Mouse (Mus musculus): ENCODE data around the gene Ddb2.
"Not testable (repeated sequence)": the region's sequence is repeated elsewhere in the genome, so short reads cannot be mapped to it uniquely, and the experiment has no call there.

The Ddb2 gene

DNA sequence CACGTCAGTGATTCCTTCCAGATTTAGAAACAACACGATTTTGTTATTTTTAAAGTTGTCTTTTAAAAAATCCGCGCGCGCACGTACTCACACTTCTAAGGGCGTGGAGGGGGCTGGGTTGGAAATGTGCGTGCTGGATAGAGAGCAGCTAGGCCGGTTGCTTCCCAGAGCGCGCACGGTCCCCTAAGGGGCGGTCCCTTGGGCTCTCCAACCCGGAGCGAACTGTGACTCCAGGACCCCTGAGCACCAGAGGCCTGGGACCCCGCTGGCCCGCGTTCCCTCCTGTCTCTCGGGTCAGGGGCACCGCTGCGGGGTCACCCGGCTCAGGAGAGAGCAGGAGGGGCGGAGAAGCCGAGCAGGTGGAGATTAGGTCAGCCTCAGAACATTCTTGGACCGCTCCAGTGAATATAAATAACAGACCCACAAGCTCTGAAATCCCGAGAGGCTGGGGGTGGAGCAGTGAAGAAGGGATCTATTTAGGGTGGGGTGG lies 18.9 kb upstream of the Ddb2 start, which contains the start of gene Pacsin3:
Gene Pacsin3 (plus strand): TSS at position 294 of the 490 bp plus-strand sequence.
- peak; percentile 75 for DNase-seq (ENCODE audit: low read depth, low spot score)

DNA sequence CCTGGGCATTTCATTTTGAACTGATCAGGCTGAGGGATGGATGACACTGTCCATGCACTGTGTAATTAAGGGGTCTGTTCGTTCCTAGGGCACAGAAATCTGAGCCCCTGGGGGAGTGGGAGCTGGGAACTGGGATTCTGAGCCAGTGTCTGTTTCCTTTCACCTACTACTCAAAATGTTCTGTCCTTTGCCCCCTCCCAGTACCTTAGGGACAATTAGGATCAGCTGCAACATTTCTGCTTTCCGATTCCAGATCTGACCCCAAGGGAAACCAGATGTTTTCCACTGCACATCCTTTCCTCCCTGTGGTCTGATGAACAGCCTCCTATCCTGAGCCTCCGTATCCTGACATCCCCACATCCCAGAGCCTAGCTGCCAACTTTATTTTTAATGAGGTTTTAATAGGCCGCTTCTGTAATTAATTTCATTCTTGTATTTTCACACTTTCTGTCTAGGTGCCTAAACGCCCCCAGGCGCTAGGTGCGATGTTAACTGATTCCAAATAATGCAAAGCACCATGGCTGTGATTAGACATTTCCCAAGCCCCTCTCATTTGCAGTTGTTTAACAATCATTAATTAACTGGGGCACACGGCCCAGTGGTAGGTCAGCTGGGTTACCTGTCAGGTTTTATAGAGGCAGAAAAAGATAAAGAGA lies 18.1 kb upstream of the Ddb2 start:
- DNase-seq (ENCODE audit: low read depth, low spot score): no peak

DNA sequence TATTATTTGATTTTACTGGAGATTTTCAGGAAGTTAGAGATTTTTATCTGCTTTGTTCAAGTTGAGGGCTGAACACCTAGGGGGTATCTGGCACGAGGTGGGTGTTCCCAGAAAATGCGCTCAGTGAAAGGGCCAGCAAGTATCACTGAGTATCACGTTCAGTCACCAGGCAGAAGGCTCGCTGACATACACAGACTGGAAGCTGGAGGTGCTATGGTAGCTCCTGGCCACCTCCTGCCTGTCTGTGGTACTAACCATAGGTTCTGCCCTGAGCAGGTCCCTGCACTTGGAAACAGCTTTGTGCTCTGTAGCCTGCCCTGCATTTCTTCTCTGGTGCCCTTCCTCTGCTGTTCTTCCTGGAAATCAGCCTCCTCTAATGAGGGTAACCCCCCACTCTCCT lies 15.7 kb upstream of the Ddb2 start:
- no peak for DNase-seq (ENCODE audit: low read depth, low spot score)

DNA sequence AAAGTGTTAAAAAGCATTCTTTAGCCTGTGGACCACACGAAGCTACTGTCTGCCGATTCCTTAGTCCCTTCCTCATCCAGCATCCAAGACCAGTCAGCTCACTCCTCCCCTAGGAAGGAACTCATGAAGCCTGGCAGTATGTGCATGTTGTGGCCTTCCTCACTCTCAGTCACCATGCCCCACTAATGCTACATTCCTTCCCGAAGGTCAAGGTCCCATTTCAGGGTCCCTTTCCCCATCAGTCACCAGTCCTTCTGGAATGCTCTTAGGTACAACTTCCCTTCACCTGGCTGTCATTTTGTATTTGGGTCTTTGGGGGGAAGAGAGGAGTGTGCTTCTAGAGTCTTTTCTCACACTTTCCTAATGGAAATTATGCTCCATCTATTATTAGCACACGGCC lies 15.2 kb upstream of the Ddb2 start:
- DNase-seq (ENCODE audit: low read depth, low spot score): no peak

DNA sequence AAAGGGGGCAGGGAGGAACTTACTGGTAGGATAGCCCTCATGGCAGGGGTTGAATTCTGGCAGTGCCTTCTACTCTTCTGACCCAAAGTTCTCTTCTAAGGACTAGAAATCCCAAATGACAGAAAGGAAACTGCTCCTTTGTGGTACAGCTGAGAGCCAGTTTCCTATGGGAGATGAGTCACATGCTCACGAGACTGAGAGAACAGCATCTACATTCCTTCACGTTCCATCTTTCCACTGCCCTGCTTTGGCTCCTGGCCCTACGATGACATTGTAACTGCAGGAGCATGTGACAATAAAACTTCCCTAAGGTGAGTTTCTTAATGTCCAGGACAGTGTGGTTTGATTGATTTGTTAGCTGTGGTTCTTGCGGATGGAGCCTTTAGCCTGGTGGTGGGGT lies 11.6 kb upstream of the Ddb2 start:
- DNase-seq (ENCODE audit: low read depth, low spot score): no peak

DNA sequence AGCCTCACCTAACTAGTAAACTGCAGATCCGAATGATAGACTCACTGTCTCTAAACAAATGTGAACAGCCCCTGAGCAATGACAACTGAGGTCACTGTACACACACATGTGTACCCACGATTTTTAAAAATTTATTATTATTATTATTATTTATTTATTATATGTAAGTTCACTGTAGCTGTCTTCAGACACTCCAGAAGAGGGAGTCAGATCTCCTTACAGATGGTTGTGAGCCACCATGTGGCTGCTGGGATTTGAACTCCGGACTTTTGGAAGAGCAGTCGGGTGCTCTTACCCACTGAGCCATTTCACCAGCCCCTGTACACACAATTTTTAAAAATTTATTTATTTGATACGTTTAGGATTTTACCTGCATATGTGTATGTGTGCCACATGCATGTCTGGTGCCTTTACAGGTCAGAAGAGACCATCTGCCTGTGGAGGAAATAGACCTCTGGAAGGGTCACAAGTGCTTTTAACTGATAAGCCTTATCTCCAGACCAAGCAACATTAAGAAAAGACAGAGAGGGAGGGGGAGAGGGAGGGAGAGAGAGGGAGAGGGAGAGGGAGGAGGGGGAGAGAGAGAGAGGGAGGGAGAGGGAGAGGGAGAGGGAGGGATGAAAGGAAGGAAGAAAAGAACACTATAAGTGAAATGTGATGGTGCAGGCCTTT lies 7.9 kb upstream of the Ddb2 start:
- no peak for DNase-seq (ENCODE audit: low read depth, low spot score)

DNA sequence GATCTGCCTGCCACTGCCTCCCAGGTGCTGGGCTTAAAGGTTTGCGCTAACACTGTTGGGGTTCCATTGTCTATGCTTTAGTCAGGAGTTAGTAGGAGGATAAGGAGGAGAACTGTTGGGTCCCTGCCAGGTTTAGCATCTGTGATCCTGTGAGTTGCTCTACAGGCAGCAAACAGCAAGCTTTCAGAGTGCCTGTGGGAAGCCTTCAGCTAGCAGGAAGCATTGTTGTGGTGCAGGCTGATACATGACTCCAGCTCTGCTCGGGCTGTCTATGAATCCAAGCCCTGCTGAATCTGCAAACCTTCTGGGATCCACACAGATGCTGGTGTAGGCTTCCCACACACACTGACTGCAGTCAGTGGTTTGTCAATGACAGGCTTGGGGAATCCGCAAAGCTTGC lies 6.6 kb upstream of the Ddb2 start:
- DNase-seq (ENCODE audit: low read depth, low spot score): no peak

DNA sequence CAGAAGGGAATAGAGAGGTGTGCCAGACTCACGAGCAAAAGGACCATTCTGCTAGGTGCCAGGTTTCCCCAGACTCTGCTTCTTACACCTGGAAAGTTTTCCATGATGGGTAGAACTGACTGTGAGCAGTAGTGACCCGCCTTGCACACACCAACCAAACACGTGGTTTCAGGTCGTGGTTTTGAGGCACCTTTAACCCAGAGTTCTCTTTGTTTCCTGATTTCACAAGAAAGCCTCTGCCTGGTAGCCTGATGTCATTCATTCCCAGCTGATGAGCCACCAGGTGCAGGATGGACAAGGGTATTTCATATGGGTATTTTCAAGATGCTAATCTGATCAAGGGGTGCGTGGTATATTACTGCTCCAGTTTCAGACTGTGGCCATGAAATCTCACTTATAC lies 5.8 kb upstream of the Ddb2 start:
- DNase-seq (ENCODE audit: low read depth, low spot score): no peak

DNA sequence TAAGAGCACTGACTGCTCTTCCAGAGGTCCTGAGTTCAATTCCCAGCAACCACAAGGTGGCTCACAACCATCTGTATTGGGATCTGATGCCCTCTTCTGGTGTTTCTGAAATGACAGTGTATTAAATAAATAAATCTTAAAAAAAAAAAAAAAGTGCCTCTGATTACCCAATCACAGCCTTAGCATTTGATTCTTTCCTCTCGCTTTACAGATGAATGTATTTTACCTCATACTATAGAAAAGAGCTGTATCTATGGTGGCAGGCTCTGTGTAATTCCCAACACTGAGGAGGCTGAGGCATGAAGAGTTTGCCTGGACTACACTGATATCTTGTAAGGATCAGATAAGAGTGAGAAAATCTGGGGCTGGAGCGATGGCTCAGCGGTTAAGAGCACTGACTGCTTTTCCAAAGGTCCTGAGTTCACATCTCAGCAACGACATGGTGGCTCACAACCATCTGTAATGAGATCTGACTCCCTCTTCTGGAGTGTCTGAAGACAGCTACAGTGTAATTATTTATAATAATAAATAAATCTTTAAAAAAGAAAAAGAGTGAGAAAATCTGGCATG lies 814 bp upstream of the Ddb2 start:
- DNase-seq (ENCODE audit: low read depth, low spot score): not testable (repeated sequence)

DNA sequence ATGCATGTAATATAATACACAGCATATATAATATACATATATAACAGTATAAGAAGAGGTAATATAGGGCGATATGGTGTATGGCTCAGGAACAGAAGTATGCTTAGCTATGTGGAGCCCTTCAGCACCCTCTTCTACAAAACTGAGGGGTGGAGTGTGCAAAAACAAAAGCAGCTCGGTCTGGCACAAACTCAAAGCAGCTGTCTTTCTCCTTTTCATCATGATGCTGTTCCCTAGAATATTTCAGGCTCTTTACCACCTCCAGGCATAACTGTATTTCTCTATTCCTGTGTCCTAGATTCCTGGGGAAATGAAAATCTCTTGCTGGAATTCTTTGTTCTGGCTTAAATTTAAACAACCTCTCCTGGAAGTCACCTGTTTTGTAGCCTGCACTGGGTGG lies 7.0 kb downstream of the Ddb2 start:
- no peak for DNase-seq (ENCODE audit: low read depth, low spot score)

DNA sequence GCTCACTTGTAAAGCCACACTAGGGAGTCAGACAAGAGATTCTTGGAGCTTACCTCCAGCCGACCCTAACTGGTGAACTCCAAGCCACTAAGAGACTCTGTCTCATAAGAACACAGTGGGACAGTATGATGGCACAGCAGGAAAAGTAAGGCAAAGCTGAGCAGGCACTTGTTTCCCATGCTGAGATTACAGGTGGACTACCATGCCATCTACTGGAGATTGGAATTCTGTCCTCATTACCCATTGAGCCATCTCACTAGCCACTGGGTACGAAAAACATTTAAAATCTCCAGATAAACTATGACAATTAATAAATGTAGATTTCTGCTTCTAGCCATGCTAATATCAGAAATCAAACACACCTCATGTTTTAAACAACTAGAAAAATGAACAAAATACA lies 13.2 kb downstream of the Ddb2 start:
- DNase-seq (ENCODE audit: low read depth, low spot score): no peak

DNA sequence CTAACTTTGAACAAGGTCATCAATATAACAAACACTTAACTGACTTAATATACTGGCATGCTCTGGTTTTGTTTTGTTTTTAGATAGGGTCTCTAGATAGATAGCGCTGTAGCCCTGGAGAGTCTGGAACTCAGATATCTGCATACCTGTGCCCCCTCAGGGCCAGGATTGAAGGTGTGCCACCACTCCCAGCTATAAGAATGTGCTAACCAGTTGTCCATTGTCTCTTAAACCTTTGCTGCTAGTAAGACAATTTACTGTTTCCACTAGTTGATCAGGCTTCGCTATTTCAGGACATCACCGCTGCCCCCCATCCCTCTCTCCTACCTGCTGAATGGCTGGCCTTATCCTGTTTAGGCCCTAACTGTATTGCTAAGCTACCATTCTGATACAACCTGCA lies 16.3 kb downstream of the Ddb2 start:
- no peak for DNase-seq (ENCODE audit: low read depth, low spot score)

DNA sequence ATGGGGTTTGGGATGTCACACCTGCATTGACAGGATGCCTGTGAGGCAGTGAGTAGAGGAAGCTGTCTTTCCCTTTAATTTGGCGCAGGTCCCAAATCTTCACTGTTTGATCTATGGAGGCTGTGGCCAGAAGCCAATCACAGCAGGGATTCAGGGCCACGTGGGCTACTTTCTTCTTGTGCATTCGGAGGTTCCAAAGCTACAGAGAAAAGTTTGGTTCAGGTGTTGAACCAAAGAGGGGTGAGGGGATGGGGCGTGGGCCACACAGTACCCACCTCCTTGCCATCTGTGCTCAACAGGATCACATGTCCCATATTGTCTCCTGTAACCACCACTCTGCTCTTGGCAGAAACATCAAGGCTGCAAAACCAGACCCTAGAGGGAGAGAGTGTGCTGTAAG lies 19.8 kb downstream of the Ddb2 start:
- no peak for DNase-seq (ENCODE audit: low read depth, low spot score)

DNA sequence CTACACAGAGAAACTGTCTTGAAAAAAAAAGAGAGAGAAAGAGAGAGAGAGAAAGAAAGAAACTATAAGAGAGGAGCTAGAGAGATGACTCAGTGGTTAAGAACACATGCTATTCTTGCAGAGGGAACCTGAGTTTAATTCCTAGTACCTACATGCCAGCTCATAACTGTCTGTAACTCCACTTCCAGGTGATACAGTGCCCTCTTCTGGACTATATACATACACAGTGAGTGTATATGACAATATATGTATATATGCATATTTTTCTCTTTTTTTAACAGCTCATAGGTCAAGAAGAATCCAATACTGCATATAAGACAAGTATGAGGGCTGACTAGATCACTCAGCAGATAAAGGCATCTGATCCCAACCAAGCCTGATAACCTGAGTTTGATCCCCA lies 23.5 kb downstream of the Ddb2 start:
- no peak for DNase-seq (ENCODE audit: low read depth, low spot score)

DNA sequence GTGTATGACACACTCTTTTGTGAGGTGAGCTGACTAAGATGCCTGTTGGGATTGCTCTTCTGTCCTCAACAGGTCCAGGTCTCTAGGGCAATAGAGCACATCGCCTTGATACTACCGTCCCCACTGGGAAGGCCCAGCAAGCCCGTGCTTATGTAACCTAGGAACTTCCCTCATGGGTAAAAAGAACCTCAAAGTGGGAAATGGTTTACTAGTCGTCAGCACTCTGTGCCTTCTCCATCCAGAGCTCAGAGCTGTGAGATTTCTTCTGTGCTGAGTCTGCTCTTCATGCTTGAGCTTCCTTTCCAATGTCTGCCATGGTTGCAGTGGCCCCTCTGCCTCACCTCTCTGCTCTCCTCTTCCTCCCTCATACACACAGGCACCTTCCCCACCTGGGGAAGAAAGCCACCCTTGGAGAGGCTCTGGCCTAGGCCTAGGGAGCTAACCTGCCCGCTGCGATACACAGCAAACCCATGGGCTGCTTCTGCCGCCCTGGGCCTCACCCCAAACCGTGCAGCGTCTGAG lies 30.5 kb downstream of the Ddb2 start:
- DNase-seq (ENCODE audit: low read depth, low spot score): no peak

DNA sequence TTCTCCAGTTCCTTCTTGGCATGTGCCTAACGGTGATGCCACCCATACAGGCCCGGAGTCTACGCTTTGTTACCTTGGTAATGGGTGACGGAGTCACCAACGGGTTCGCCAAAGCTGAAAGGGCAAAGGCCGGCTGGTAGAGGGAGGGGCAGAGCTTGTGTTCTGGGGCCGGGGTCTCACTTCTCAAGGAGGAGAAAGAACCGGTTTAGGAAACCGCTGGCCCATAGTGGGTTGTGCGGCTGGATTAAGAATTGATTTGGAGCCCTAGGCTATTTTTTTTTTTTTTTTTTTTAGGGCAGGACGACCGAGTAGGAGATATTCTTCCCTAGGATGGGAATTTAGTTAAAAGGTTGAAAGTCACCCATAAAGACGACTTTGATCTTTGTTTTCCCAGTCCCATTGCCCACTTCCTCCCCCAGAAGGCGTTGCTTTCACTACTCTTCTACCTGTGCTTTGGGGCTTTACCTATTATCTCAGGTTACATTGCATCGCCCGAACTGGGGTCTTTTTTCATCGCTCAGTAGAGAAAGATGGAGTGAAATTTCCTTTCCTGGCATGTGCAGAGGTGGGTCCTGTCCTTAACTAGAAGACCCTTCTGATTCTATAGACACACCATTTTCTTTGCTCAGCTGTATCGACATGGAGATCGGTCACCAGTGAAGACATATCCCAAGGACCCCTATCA lies 33.7 kb downstream of the Ddb2 start:
- DNase-seq (ENCODE audit: low read depth, low spot score): no peak

DNA sequence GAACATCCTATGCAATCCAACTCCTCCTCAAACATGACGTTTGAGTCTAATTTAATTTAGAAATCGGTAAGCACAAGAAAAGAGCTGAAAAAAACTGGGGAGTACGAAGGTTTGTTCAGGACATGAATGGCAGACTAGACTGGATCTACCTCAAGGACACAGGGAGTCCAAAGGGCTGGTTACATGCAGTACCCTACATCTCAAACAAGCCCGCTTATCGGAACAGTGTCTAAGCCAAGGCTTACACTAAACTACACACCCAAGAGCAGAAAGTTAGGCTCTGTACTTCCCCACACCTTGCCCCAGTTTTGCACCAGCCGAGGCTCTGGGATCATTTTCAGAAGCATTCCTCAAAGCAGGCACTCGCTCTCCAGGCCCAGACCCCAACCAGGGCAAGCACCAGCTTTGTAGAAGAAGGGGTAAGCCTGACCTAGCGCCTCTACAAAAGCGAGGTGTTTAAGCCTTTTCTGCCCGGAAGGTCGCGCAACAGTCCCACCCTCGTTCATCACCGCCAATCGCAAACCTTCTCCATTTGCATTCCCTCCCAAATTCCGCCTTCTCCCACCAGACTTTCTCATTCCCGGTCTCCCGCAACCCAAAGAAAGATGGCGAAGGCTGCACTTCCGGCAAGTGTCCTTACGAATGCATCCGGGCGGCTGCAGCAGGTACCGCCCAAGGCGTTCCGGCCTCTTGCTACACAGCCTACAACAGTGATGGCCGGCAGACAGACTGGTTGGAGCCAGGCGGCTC lies 34.4 kb downstream of the Ddb2 start, which contains the start of the genes Nr1h3 and Acp2:
Gene Nr1h3 (minus strand): TSS at position 613 of the 750 bp plus-strand sequence.
Gene Acp2 (plus strand): TSS at position 664 of the 750 bp plus-strand sequence.
- DNase-seq (ENCODE audit: low read depth, low spot score): peak; percentile 90

DNA sequence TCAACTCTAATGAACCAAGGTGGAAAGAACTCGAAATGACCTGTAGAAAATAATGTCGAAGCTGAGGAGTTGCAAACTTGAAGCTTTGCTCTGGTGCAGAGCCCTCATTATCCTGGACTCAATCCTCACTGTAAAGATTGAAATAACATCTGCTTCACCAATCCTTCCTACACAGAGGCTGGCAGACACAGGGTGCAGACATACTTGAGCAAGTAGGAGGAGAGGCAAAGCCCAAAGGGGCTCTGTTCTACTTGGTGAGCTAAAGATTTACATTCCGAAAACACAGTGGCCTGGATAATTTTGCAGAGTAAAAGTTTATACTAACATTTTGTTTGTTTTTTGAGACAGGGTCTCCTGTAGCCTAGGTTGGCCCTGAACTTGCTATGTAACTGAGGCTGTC lies 37.9 kb downstream of the Ddb2 start:
- DNase-seq (ENCODE audit: low read depth, low spot score): no peak

DNA sequence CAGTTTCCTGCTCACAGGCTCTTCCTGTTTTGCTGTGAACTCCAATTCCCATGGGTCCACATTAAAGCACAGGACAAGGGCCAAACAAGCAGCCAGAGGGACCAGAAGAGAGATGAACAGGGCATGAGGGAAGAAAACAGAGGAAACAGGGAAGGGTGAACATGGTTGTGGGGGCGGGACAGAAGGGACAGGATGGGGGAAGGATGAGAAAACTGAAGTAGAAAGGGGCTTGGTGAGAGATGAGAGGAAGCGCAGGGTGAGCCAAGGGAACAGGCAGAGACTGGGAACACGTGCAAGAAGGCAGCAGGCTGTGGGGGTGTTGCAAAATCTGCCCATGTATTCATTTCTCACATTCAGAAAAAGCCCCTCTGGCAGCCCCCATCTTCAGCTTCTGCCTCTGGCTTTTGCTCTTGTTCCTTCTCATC lies 40.2 kb downstream of the Ddb2 start:
- peak; percentile 63 for DNase-seq (ENCODE audit: low read depth, low spot score)

DNA sequence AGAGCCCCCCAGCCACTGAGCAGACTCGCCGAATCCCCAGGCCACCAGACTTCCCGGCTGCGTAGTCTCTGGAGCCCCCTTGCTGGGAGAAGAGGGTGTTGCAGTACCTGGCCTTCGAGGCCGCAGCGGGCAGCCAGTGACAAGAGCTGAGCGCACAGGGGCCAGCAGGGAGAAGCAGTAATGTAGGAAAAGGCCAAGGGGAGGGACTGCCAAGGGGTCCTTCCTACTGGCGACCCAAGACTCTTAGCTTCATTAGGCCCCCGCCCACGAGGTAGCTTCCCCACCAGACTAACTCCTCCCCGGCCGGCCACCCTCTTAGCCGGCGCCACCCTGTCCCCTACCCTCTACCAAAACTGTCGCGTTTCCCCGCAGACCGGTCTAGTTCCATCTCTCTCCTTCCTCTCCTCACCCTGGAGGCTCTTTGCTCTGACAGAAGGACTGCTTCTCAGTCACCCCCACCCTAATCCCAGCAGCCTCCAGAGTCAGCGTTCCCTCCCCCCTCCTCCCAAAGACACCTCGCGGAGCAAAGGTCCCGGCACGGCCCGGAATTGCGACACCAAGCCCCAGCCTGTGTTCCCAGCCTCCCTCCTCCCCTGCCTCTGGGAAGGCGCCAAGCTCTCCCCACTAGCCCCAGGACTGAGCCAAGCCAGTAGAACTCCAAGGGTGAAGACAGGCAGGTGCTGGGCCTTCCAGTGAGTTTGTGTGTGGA lies 42.0 kb downstream of the Ddb2 start:
- DNase-seq (ENCODE audit: low read depth, low spot score): peak; percentile 84

DNA sequence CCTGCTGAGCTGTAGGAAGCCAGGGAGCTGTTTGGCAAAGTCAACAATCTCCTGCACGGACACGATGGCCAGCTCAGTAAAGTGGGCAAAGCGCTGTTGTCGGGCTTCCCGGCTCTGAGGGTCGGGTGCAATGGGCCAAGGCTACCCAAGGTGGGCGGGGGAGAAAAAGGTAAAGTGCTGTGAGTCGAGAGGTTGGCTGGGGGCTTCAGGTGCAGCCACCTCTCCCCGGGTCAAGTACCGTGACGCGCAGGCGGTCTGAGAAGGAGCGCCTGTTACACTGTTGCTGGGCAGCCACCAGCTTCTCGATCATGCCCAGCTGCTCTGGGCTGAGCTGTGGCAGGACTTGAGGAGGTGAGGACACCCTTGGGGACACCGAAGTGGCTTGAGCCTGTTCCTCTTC lies 46.3 kb downstream of the Ddb2 start:
- DNase-seq (ENCODE audit: low read depth, low spot score): no peak

All from skeletal muscle tissue, adult 2 months (tissue).